Mouse (Mus musculus): ENCODE data around the gene Mybph. TPM values are rescaled to one million over a fixed set of nuclear protein-coding genes. Genes with fewer than 3 reads are reported as not detected.

Mybph gene
- not detected for polyA plus RNA-seq (2021)

DNA sequence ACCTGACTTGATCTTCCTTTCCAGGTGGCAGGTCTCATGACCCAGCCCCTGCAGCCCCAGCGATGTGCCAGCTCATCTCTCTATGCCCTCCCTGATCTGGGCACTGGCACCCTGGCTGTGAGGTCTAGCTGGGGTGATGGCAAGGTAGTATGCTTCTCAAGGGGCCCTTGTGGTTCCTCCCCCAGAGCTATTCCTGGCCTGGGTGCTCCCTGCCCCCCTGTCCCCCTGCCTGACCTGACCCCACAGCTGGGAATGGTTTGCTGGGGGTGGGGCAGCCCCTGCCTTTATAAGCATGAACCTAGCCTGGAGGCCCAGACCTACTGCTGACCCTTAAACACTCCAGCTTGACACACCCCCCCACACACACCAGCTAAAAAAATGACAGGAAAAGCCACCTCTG, at the start of gene Mybph:
Mybph (plus strand) TSS at position 323 of the 400 bp plus-strand sequence.
- ATAC-seq (no peak), DNase-seq (ENCODE audit: low read depth, low spot score) (no peak)
- no peaks in the 10 kb centered on the region for H3K27me3 ChIP-seq
- ChIA-PET POLR2A (interaction anchor here (0.6 kb wide), 1 partner anchor 19 kb away, joined by 5 read pairs; no protein-coding TSS in a partner anchor), CTCF (no interaction called here)
- in situ Hi-C loops (cut with MboI; ENCODE audit: low pct_unique_long_range_greater_than_20kb) = no loop called here
- no peak for TF ChIP-seq CTCF (IDR thresholded peaks at IDR 0.05)

DNA sequence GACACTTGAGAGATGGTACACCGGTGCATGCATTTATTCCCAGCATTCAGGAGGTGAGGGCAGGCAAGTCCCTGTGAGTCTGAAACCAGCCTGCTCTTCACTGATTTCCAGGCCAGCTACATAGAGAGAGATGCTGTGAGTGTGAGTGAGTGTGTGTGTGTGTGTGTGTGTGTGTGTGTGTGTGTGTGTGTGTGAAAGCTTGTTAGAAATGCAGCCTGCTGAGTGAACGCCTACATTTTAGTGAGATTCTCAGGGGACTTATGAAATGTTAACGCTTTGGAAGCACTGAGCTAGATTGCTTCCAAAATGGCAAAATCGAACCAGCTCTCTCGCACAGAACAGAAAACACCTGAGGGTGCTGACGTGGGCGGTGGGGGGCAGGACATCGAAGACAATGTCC, 47.2 kb upstream of the Mybph start:
- in situ Hi-C loops (cut with MboI; ENCODE audit: low pct_unique_long_range_greater_than_20kb) = no loop called here
- POLR2A ChIA-PET = interaction anchor here (0.7 kb wide), 1 partner anchor 14 kb away, joined by 4 read pairs; no protein-coding TSS in a partner anchor
- TF ChIP-seq CTCF (IDR thresholded peaks at IDR 0.05) = no peak
- peaks cover 10% of the 10 kb centered on the region for H3K27me3 ChIP-seq
- ATAC-seq (no peak), DNase-seq (ENCODE audit: low read depth, low spot score) (no peak)
- CTCF ChIA-PET = interaction anchor here (0.9 to 2.6 kb wide), 6 partner anchors 8 to 107 kb away, joined by 3 to 8 read pairs (median 4); no protein-coding TSS in a partner anchor

GRCm38 (mm10) chr1:134150076-134150475, 43.2 kb upstream of the Mybph start:
- in situ Hi-C loops (cut with MboI; ENCODE audit: low pct_unique_long_range_greater_than_20kb) = loop anchor here (5.0 to 10.0 kb wide), 3 partner anchors 55 to 172 kb away; no protein-coding TSS in a partner anchor
- CTCF ChIA-PET = interaction anchor here (0.8 kb wide), 1 partner anchor 182 kb away, joined by 3 read pairs; the partner anchor contains the start of gene Ppfia4
- no peaks in the 10 kb centered on the region for H3K27me3 ChIP-seq
- POLR2A ChIA-PET = no interaction called here
- ATAC-seq = no peak
- no peak for DNase-seq (ENCODE audit: low read depth, low spot score)
- TF ChIP-seq CTCF (IDR thresholded peaks at IDR 0.05) = no peak

GRCm38 (mm10) chr1:134150745-134151144, 42.5 kb upstream of the Mybph start:
- ChIA-PET CTCF (interaction anchor here (1.3 to 2.1 kb wide), 3 partner anchors 72 to 180 kb away, joined by 3 to 14 read pairs (median 7); no protein-coding TSS in a partner anchor), POLR2A (interaction anchor here (0.6 kb wide), 1 partner anchor 344 kb away, joined by 3 read pairs; the partner anchor contains the start of gene Rabif)
- TF ChIP-seq CTCF (IDR thresholded peaks at IDR 0.05) = no peak
- no peak for DNase-seq (ENCODE audit: low read depth, low spot score)
- in situ Hi-C loops (cut with MboI; ENCODE audit: low pct_unique_long_range_greater_than_20kb) = loop anchor here (5.0 to 10.0 kb wide), 3 partner anchors 54 to 172 kb away; no protein-coding TSS in a partner anchor
- no peaks in the 10 kb centered on the region for H3K27me3 ChIP-seq
- no peak for ATAC-seq

DNA sequence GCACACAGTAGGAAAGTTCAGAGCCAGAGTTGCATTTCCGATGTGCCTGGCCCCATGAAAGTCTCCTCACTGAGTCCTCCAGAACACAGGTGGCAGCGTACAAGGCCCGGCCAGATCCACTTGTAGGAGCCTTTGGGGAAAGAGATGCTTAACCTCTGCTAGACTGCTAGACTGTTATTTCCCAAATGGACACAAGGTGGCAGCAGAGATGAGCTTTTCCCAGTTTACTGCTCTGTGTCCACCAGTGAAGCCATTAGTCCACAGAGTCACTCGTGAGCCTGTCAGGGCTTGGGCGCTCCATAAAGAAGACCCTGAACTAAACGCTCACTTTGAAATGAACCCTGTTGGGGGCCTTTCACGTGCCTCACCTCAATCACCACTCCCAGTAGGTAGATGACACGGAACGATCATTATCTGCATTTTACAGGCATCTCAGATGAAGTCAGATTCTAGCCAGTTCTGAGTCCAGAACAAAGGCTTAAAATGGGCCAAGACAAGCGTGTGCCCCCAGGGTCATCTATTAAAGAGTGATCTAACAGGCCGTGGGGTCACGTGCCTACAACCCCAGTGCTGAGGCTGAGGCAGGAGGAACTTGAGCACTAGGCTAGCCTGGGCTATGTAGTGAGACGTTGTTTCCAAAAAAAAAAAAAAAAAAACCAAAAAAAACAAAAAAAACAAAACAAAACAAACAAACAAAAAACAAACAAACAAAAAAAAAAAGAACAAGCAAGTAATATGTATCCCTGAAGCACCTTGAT, 41.4 kb upstream of the Mybph start:
- no peaks in the 10 kb centered on the region for H3K27me3 ChIP-seq
- ATAC-seq (peak; percentile 60), DNase-seq (ENCODE audit: low read depth, low spot score) (peak; percentile 54)
- ChIA-PET CTCF (interaction anchor here (1.1 to 2.1 kb wide), 4 partner anchors 71 to 179 kb away, joined by 3 to 14 read pairs (median 5); no protein-coding TSS in a partner anchor), POLR2A (no interaction called here)
- in situ Hi-C loops (cut with MboI; ENCODE audit: low pct_unique_long_range_greater_than_20kb) = loop anchor here (5.0 to 10.0 kb wide), 3 partner anchors 53 to 170 kb away; no protein-coding TSS in a partner anchor
- TF ChIP-seq CTCF (IDR thresholded peaks at IDR 0.05) = peak; percentile 81

DNA sequence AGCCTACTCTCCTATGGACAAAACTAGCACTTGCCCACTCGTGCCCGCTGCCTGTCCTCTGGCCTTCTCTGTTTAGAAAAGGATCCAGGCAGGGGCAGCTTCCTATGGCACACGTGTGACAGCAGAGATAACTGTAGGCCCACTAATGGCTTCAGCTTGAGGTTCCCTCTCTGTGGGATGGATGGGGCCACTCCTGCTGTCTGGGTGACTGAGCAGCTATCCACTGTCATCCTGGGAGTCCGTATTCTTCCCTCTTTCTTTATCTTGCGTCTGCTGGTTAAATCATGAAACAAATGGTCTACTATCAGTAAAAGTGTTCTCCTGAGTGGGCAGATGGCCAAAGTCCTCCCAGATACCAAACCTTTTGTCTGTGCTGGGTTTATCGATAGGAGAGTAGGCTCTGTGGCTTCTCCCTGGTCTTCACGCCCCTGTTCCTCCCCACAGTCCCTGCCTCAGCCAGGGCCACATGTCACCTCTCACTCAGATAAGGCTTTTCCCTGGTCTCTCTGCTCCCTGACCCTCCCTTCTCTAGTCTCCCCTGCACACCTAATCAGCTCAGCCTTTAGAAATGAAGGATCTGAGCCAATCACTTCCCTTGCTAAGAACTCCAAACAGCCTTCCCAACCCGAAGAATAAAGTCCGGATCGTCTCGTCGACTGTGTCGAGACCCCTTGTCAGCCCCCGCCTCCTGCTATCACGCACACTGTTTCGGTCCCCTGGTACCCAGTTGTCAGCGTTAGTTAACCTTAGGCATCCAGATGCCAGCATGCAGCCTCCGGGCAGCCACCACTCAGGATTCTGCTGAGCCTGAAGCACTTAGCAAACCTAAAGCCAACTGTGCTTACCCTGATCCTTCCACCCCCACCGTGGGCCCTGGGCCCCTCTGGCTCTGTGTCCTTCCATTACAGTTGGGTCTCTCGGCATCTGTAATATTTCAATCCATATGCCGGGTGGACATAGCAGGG, 40.3 kb upstream of the Mybph start:
- CTCF ChIA-PET = interaction anchor here (1.1 to 2.1 kb wide), 2 partner anchors 141 to 178 kb away, joined by 3 to 14 read pairs; no protein-coding TSS in a partner anchor
- in situ Hi-C loops (cut with MboI; ENCODE audit: low pct_unique_long_range_greater_than_20kb) = loop anchor here (5.0 to 10.0 kb wide), 3 partner anchors 52 to 169 kb away; no protein-coding TSS in a partner anchor

DNA sequence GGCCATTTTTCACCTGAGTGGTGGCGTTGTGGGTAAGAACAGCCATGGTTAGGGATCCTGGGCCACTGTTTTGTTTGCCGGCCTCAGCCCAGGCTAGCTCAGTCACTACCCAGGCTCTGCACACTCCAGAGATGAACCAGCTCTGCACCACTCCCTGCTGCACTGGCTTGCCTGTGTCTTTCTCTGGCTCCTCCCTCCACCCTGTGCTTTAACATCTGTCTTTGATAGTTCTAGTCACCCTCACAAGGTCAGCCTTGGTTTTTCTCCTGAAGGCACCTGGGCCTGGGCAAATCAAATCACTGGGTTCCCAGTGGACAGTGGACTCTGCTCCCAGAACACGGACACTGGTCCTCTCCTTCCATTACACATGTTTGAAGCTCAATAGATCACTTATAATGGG, 39.1 kb upstream of the Mybph start:
- POLR2A ChIA-PET = no interaction called here
- no peaks in the 10 kb centered on the region for H3K27me3 ChIP-seq
- no peak for TF ChIP-seq CTCF (IDR thresholded peaks at IDR 0.05)
- DNase-seq (ENCODE audit: low read depth, low spot score) (no peak), ATAC-seq (no peak)
- in situ Hi-C loops (cut with MboI; ENCODE audit: low pct_unique_long_range_greater_than_20kb) = loop anchor here (5.0 to 10.0 kb wide), 3 partner anchors 51 to 168 kb away; no protein-coding TSS in a partner anchor
- CTCF ChIA-PET = interaction anchor here (1.3 to 1.5 kb wide), 3 partner anchors 8 to 90 kb away, joined by 3 to 5 read pairs (median 3); partner anchors contain the start of gene Chit1

More for the DNA sequence above, 40.3 kb upstream of the Mybph start:
- POLR2A ChIA-PET = no interaction called here
- DNase-seq (ENCODE audit: low read depth, low spot score) (no peak), ATAC-seq (no peak)
- no peak for TF ChIP-seq CTCF (IDR thresholded peaks at IDR 0.05)
- H3K27me3 ChIP-seq = no peaks in the 10 kb centered on the region

DNA sequence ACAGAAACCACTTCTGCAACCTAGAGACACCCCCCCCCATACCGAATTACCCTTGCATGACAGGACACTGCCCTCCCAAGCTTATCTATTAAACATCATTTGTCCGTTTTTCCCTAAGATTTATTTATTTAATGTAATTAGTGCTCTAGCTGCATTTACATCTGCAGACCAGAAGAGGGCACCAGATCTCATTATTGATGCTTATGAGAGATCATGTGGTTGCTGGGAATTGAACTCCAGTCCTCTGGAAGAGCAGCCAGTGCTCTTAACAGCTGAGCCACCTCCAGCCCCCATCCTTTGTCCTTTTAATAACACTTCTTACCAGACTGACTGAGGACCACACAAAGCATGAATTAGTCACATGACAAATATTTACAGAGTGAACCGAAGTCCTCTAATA, 38.6 kb upstream of the Mybph start:
- no peak for DNase-seq (ENCODE audit: low read depth, low spot score)
- no peaks in the 10 kb centered on the region for H3K27me3 ChIP-seq
- CTCF ChIA-PET = interaction anchor here (1.3 to 1.5 kb wide), 3 partner anchors 8 to 90 kb away, joined by 3 to 5 read pairs (median 3); partner anchors contain the start of gene Chit1
- ATAC-seq = no peak
- peak; percentile 61 for TF ChIP-seq CTCF (IDR thresholded peaks at IDR 0.05)
- in situ Hi-C loops (cut with MboI; ENCODE audit: low pct_unique_long_range_greater_than_20kb) = loop anchor here (5.0 to 10.0 kb wide), 3 partner anchors 50 to 168 kb away; no protein-coding TSS in a partner anchor
- POLR2A ChIA-PET = no interaction called here

- DNase-seq (ENCODE audit: low read depth, low spot score) = no peak
- ATAC-seq = no peak
- TF ChIP-seq CTCF (IDR thresholded peaks at IDR 0.05) = no peak
- ChIA-PET CTCF (interaction anchor here (1.3 kb wide), 1 partner anchor 14 kb away, joined by 3 read pairs; no protein-coding TSS in a partner anchor), POLR2A (interaction anchor here (0.6 to 0.9 kb wide), 2 partner anchors 15 to 545 kb away, joined by 4 to 5 read pairs; no protein-coding TSS in a partner anchor)
- in situ Hi-C loops (cut with MboI; ENCODE audit: low pct_unique_long_range_greater_than_20kb) = no loop called here
- no peaks in the 10 kb centered on the region for H3K27me3 ChIP-seq
Observed at GRCm38 (mm10) chr1:134160404-134160803, 32.8 kb upstream of the Mybph start.

Measured in Patski (cell line).